Mouse (Mus musculus) embryo, embryonic 11 days (tissue): Measurements from ENCODE around the gene Ucn2.

ENCODE experiments used
- DNase-seq: peaks from one replicate; pipeline ENCODE4 v3.0.0-alpha.2; 2015

The Ucn2 gene

GRCm38 (mm10) chr9:108992620-108993361 is 7.0 kb downstream of the Ucn2 start:
- no peak for DNase-seq

GRCm38 (mm10) chr9:108996411-108996810 is 10.6 kb downstream of the Ucn2 start:
- DNase-seq = no peak

GRCm38 (mm10) chr9:108998287-108999166 is 12.7 kb downstream of the Ucn2 start:
- no peak for DNase-seq

DNA sequence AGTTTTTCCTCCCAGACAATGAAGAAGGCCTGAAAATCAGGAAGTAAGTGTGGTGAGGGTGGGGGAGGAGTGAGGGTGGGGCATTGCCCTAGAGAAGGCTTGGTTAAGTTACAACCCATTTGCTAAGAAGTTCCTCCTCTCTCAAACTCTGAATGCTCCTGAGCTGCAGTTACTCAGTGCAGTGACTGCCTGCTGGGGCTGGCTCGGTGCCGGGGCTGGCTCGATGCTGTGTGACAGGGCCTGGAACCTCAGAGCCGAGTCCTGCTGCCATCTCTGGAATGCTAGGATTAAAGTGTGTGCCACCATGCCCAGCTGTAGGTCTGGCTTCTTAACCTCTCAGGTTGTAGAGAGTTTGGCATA is 13.3 kb downstream of the Ucn2 start:
- no peak for DNase-seq

DNA sequence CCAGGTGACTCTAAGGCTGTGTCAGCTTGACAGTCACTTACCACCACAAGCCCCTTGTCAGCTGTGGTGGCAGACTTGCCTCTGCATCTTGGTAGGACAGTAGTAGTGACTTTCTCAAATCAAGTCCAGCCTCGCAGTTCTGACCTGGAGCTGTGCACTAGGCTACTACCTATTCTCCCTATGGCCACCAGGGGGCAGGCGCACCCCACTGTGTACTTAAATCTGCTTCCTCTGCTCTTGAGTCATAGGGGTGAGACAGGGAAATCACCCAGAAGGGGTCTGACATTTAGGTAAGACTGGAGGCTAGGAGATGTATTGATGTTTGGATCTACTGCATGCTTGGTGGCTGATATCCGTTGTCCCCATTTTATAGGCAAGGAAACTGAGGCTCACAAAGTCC is 14.9 kb downstream of the Ucn2 start:
- peak; percentile 74 for DNase-seq

DNA sequence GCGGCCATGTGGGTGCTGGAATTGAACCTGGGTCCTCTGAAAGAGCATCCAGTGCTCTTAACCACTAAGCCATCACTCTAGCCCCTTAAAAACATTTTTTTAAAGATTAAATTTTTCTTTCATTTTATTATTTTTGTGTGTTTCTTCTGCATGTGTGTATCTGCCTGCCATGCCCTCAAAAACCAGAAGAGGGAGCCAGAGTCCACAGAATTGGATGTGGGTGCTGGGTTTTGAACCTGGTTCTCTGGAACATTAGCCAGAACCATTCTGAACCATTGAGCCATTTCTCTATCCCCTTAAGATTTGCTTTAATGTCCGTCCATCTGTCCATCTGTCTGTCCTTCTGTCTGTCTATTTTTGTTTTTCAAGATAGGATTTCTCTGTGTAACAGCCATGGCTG is 17.4 kb downstream of the Ucn2 start:
- DNase-seq = peak; percentile 44

GRCm38 (mm10) chr9:109007025-109007780 is 21.4 kb downstream of the Ucn2 start:
- no peak for DNase-seq

DNA sequence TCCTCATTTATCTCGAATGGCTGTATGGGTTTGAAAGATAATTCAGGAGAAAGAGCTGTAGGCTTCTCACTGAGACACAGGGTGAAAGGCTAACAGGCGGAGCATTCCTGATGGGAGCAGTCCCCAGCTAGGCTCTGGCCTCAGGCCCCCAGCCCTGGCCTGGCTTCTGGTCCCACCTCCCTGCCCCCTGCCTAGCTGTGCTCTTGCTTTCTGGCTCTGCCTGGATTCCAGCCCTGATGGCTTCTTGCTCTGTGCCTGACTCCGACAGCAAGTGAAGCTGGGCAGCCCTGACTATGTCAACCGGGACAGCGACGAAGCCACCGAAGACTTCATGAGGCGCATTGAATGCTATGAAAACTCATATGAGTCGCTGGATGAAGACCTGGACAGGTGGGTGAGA is 22.3 kb downstream of the Ucn2 start:
- no peak for DNase-seq

GRCm38 (mm10) chr9:109008994-109009635 is 23.3 kb downstream of the Ucn2 start:
- no peak for DNase-seq

DNA sequence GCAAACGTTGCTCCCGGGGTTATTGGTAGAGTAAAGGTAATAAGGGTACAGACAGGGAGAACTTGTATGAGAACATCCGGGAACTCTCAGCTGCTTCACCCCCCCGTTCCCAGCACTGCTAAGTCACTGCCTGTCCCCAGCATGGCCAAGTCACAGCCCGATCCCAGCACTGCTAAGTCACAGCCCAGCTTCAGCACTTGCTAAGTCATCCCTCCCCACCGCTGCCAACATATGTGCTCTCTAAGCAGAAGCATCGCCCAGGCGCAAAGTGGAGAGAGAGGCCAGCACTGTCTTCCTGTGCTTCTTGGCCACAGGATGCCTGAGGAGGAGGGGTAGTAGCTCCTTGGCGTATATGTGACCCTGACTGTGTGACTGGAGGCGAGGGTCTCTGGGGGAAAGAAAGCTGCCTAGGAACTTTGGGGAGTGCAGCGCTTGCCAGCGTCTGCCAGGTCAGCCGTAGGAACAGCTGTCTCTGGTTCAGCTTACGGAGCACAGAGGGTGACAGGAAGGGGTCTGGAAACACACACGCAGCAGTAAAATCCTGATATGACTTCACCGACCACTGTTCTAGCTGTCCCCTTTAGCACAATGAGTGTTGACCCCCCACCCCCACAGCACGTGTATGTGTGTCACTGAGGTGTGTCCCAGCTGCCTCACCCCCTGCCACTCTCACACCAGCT is 24.0 kb downstream of the Ucn2 start:
- DNase-seq = peak; percentile 32

DNA sequence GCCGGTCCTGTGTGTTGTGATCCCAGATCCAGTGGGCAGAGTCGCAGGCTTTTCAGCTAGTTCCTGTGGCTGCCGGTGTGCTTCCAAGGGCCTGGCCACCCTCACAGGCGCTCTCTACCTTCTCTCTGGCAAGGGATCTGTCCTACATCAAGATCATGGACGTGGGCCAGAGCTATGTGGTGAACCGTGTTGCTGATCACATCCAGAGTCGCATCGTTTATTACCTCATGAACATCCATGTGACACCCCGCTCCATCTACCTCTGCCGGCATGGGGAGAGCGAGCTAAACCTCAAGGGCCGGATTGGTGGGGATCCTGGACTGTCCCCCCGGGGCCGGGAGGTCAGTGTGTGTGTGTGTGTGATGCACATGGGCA is 24.5 kb downstream of the Ucn2 start:
- no peak for DNase-seq

DNA sequence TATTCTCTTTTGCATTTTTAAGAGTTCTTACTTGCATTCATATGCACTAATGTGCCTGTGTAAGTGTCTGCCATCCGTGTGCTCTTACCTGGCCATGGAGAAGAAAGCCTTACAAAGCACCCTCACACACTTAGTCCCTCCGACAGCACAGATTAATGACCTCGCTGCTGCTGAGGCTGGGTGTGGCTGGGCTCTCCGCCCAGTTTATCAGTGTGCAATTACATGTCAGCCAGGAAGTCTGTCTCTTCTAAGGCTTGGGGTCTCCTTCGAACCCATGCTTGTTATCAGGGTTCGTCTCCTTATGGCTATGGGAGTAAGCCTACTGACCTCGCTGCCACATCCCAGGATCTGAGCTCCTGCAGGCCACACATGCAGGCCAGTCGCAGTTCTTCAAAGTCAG is 29.6 kb downstream of the Ucn2 start:
- no peak for DNase-seq

DNA sequence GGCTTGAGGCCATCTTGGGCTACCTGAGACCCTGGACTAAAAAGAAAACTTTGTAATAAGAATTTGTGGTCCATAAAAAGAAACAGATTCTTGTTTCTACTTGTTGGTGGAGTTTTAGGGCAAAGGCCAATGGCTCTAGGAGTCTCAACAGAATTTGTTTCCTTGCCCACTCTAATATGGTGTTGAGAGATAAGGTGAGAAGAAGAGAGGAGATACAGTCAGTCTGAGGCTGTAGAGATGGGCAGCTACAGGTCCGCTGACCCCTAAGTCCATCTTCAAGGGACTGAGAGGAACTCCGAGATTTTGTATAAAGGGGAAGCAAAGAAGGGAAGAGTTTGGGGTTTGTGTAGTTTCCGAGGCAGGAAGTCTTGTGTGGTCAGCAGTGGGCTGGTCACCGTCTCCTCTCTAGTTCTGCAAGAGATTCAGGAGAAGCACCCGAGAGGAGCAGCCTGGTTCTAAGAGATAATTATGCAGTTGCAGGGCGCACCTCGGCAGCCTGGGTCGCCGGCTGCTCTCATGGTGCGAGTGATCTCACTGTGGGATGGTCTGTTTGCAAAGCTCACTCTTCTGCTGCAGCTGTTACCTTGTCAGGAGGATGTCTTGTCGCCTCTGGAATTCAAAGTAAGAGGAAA is 31.3 kb downstream of the Ucn2 start:
- DNase-seq = no peak

GRCm38 (mm10) chr9:109021428-109021827 is 35.6 kb downstream of the Ucn2 start:
- DNase-seq = no peak

- no peak for DNase-seq
Observed at GRCm38 (mm10) chr9:109022866-109023685, 37.3 kb downstream of the Ucn2 start.

- DNase-seq = no peak
Observed at GRCm38 (mm10) chr9:109027521-109027920, 41.7 kb downstream of the Ucn2 start.

GRCm38 (mm10) chr9:109028421-109028820 is 42.6 kb downstream of the Ucn2 start:
- DNase-seq = no peak

DNA sequence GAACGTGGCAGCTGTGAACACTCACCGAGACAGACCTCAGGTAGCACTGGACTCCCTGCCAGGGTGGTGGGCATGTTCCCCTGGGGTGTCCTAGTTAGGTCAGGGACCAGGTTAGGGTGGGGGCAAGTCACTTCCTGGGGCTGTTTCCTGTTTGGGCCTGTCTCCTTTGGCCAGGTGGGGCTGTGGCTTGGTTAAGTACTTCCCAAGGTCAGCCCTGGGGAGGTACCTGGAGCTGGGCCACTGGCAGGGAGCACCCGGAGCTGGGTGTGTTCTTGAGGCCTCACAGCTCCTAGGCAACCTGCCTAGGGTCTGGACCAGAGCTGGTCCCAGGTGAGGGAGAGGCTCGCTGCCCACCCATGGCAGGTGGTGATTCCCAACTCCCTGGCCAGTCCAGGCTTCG is 43.1 kb downstream of the Ucn2 start:
- DNase-seq = no peak

DNA sequence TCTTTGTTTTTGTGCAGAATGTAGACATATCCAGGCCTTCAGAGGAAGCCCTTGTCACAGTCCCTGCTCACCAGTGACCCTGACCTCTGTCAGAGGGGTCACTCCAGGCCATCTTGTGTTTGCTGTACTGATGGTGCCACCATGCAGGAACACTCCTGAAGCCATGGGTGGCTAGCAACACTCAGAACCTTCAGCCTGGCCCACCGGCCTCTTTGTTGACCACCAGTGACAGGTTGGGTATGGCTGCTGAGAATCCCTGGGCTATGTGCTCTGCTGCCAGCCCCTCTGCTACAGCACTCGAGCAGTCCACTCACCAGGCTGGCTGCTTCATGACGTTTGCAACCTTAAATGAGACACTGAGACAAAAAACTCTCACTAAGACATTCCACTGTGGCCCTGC is 44.5 kb downstream of the Ucn2 start:
- DNase-seq = no peak

GRCm38 (mm10) chr9:109031001-109031400 is 45.2 kb downstream of the Ucn2 start:
- no peak for DNase-seq

- DNase-seq = no peak
Observed at GRCm38 (mm10) chr9:109031686-109032085, 45.9 kb downstream of the Ucn2 start.
